Mouse (Mus musculus) CH12.LX (cell line): Measurements from ENCODE around the gene Cyp1b1. TPM values are rescaled to one million over a fixed set of nuclear protein-coding genes. Genes with fewer than 3 reads are reported as not detected.
A peak's percentile ranks its signal among the peaks of the same experiment; 100 is the strongest.

Experiments
- DNase-seq: peaks from one replicate; pipeline ENCODE4 v3.0.0-alpha.2; 2013; ENCODE audit errors: extremely low read depth
- H3K27ac ChIP-seq: 2 replicates; pipeline ENCODE4 v1.5.1; 2012; ENCODE audit warnings: low read depth, mild to moderate bottlenecking, control low read depth, moderate library complexity; ENCODE audit not compliant: insufficient read depth
- H3K27me3 ChIP-seq: replicated peaks from 2 replicates; pipeline ENCODE3; 2012; ENCODE audit warnings: inconsistent platforms
- H3K36me3 ChIP-seq, 2 experiments: replicated peaks in 1 of 2; 2 replicates each; pipeline versions ENCODE3 to v1.6.1; 2012; ENCODE audit warnings: inconsistent platforms in 1 of 2, low read length in 1 of 2, mild to moderate bottlenecking in 1 of 2, mixed read lengths in 1 of 2, moderate library complexity in 1 of 2; ENCODE audit not compliant: control insufficient read depth in 1 of 2, insufficient read depth in 1 of 2
- H3K4me1 ChIP-seq, 2 experiments: 2 replicates each; pipeline ENCODE4 v1.6.1; 2012; ENCODE audit warnings: inconsistent platforms in 1 of 2, moderate library complexity in 1 of 2; ENCODE audit not compliant: insufficient read depth in 2 of 2, control insufficient read depth in 1 of 2
- H3K4me2 ChIP-seq: 2 replicates; pipeline ENCODE4 v1.6.1; 2012; ENCODE audit warnings: low read depth, mild to moderate bottlenecking, control low read depth; ENCODE audit not compliant: poor library complexity, insufficient read depth, severe bottlenecking
- H3K4me3 ChIP-seq, 3 experiments: fragments of 150-350 bp in 1 of 3; sonication (generic) in 1 of 3; replicated peaks in 1 of 3; 2 replicates each; pipeline versions ENCODE3 to v1.5.1; 2011 to 2012; ENCODE audit warnings: low read depth in 2 of 3, low read length in 2 of 3, mild to moderate bottlenecking in 2 of 3, moderate library complexity in 2 of 3, control low read depth in 1 of 3, improper control_type of control experiment in 1 of 3, inconsistent platforms in 1 of 3, mixed read lengths in 1 of 3; ENCODE audit not compliant: poor library complexity in 1 of 3
- H3K79me2 ChIP-seq: replicated peaks from 2 replicates; pipeline ENCODE4 v1.6.1; 2012; ENCODE audit warnings: mild to moderate bottlenecking, moderate library complexity; ENCODE audit not compliant: control insufficient read depth, poor library complexity, insufficient read depth, severe bottlenecking; ENCODE audit errors: extremely low read depth
- H3K9ac ChIP-seq: 2 replicates; pipeline ENCODE4 v1.6.1; 2012; ENCODE audit warnings: low read depth, mild to moderate bottlenecking, control low read depth, moderate library complexity; ENCODE audit not compliant: insufficient read depth
- H3K9me3 ChIP-seq: replicated peaks from 2 replicates; pipeline ENCODE3; 2012; ENCODE audit warnings: low read length, inconsistent platforms, mixed read lengths
- BHLHE40 ChIP-seq: IDR thresholded peaks from 2 replicates; pipeline ENCODE4 v1.6.1; 2011; ENCODE audit warnings: mild to moderate bottlenecking, low read depth, low read length, improper control_type of control experiment
- CHD2 ChIP-seq: IDR thresholded peaks from 2 replicates; pipeline ENCODE4 v1.6.1; 2011; ENCODE audit warnings: low read length, improper control_type of control experiment
- CTCF ChIP-seq, 2 experiments: IDR thresholded peaks in 1 of 2; conservative IDR thresholded peaks in 1 of 2; 2 replicates each; pipeline ENCODE4 v1.5.1; 2011 to 2012; ENCODE audit warnings: low read depth in 2 of 2, low read length in 2 of 2, improper control_type of control experiment in 1 of 2, inconsistent platforms in 1 of 2, mild to moderate bottlenecking in 1 of 2, moderate library complexity in 1 of 2
- ELF1 ChIP-seq: IDR thresholded peaks from 2 replicates; pipeline ENCODE4 v1.6.1; 2014; ENCODE audit warnings: low read depth, mild to moderate bottlenecking, inconsistent platforms, low read length, improper control_type of control experiment
- EP300 ChIP-seq: IDR thresholded peaks from 2 replicates; pipeline ENCODE4 v1.6.1; 2011; ENCODE audit warnings: low read length, improper control_type of control experiment
- ETS1 ChIP-seq: conservative IDR thresholded peaks from 2 replicates; pipeline ENCODE4 v1.6.1; 2012; ENCODE audit warnings: low read depth, mild to moderate bottlenecking, inconsistent platforms, low read length, improper control_type of control experiment, moderate library complexity
- GABPA ChIP-seq: IDR thresholded peaks from 2 replicates; pipeline ENCODE4 v1.6.1; 2012; ENCODE audit warnings: low read depth, low read length, improper control_type of control experiment, inconsistent platforms; ENCODE audit not compliant: insufficient replicate concordance
- HCFC1 ChIP-seq: IDR thresholded peaks from 2 replicates; pipeline ENCODE4 v1.6.1; 2012; ENCODE audit warnings: low read depth, mild to moderate bottlenecking, inconsistent platforms, low read length, improper control_type of control experiment
- JUND ChIP-seq: conservative IDR thresholded peaks from 2 replicates; pipeline ENCODE4 v1.6.1; 2011; ENCODE audit warnings: low read depth, low read length, improper control_type of control experiment
- MAFK ChIP-seq: IDR thresholded peaks from 2 replicates; pipeline ENCODE4 v1.6.1; 2011; ENCODE audit warnings: low read length, improper control_type of control experiment; ENCODE audit not compliant: insufficient replicate concordance
- MEF2A ChIP-seq: IDR thresholded peaks from 2 replicates; pipeline ENCODE4 v1.6.1; 2014; ENCODE audit warnings: low read depth, mild to moderate bottlenecking, inconsistent platforms, low read length, improper control_type of control experiment, borderline replicate concordance
- MXI1 ChIP-seq: IDR thresholded peaks from 2 replicates; pipeline ENCODE4 v1.6.1; 2011; ENCODE audit warnings: mild to moderate bottlenecking, low read depth, low read length, improper control_type of control experiment
- PAX5 ChIP-seq: IDR thresholded peaks from 2 replicates; pipeline ENCODE4 v1.6.1; 2012; ENCODE audit warnings: low read length, inconsistent platforms, mixed read lengths
- POLR2A ChIP-seq: IDR thresholded peaks from 2 replicates; pipeline ENCODE4 v1.6.1; 2011; ENCODE audit warnings: low read depth, mild to moderate bottlenecking, improper control_type of control experiment, low read length
- RAD21 ChIP-seq: IDR thresholded peaks from 2 replicates; pipeline ENCODE4 v1.6.1; 2011; ENCODE audit warnings: low read depth, mild to moderate bottlenecking, low read length, improper control_type of control experiment, moderate library complexity
- RCOR1 ChIP-seq: conservative IDR thresholded peaks from 2 replicates; pipeline ENCODE4 v1.6.1; 2012; ENCODE audit warnings: low read depth, mild to moderate bottlenecking, inconsistent platforms, low read length, improper control_type of control experiment
- SMC3 ChIP-seq: IDR thresholded peaks from 2 replicates; pipeline ENCODE4 v1.6.1; 2011; ENCODE audit warnings: low read depth, low read length, improper control_type of control experiment
- TCF12 ChIP-seq: IDR thresholded peaks from 2 replicates; pipeline ENCODE4 v1.6.1; 2014; ENCODE audit warnings: low read depth, mild to moderate bottlenecking, inconsistent platforms, low read length, improper control_type of control experiment
- UBTF ChIP-seq: IDR thresholded peaks from 2 replicates; pipeline ENCODE4 v1.6.1; 2012; ENCODE audit warnings: low read depth, mild to moderate bottlenecking, inconsistent platforms, low read length, improper control_type of control experiment, moderate library complexity
- USF1 ChIP-seq: IDR thresholded peaks from 2 replicates; pipeline ENCODE4 v1.6.1; 2014; ENCODE audit warnings: low read depth, mild to moderate bottlenecking, inconsistent platforms, low read length, improper control_type of control experiment
- USF2 ChIP-seq: conservative IDR thresholded peaks from 2 replicates; pipeline ENCODE4 v1.6.1; 2011; ENCODE audit warnings: low read depth, low read length, improper control_type of control experiment
- ZNF384 ChIP-seq: IDR thresholded peaks from 2 replicates; pipeline ENCODE4 v1.6.1; 2012; ENCODE audit warnings: low read depth, low read length, improper control_type of control experiment, inconsistent platforms
- dilution Hi-C: fragments of 300-500 bp; cut with MboI; formaldehyde crosslinking; loops from 2 replicates; pipeline ENCODE4 v1.14.3; 2020; ENCODE audit warnings: low sequenced_read_pairs; ENCODE audit not compliant: extremely low pct_unique_long_range_greater_than_20kb, extremely low pct_ligation_motif_present
- in situ Hi-C: fragments of 300-500 bp; cut with MboI; formaldehyde crosslinking; loops from 3 replicates; pipeline ENCODE4 v1.14.3; 2019; ENCODE audit warnings: low sequenced_read_pairs, low pct_ligation_motif_present, low pct_unique_long_range_greater_than_20kb, mixed read lengths
- polyA plus RNA-seq: library from polyadenylated mRNA; unstranded; fragments of >175 nt; gene quantifications from 2 replicates; pipeline ENCODE4 v1.2.1, GENCODE M21; 2012; ENCODE audit warnings: low read depth; ENCODE audit not compliant: insufficient read length
- total RNA-seq, 2 experiments: library from RNA; depleted of rRNA; stranded (reverse); fragments of 300-350 nt in 1 of 2; fragments of >200 nt in 1 of 2; gene quantifications; 2 replicates each; pipeline ENCODE4 v1.2.3; 2012 to 2014

Cyp1b1 gene
- total and polyA plus RNA-seq, 3 experiments: not detected

DNA sequence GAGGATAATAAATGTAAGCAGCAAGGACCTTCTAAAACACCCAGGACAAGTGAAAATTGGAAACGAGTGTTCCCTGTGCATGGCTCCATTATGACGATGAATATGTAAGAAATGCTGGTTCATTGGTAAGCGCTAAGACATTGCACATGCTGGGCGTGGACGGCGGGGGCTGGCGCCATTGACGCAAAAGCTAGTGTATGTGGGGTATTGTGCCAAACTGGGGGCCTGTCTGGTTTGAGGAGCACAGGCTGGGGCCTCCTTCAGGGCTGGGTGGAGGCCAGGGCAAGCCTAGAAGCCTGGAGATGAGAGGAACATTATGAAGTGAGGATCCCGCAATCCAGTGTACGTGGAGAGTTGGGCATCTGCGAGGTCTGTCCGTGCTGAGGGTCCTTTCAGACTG is 39.0 kb upstream of the Cyp1b1 start (continued):
- no peak for TF ChIP-seq POLR2A
- TF ChIP-seq, all 38 proteins: peak for 0

GRCm38 (mm10) chr17:79752836-79753235 is 38.0 kb upstream of the Cyp1b1 start:
- Histone ChIP-seq H3K4me2 (no peak overlapping the region), H3K9ac (no peak overlapping the region), H3K4me1 (no peaks in the 10 kb centered on the region), H3K27me3 (no peaks in the 10 kb centered on the region), H3K36me3 (no peaks in the 10 kb centered on the region), H3K4me3 (no peak overlapping the region), H3K9me3 (peaks cover 3% of the 10 kb centered on the region), H3K79me2 (no peaks in the 10 kb centered on the region), H3K27ac (no peak overlapping the region)
- dilution Hi-C loops: no loop called here
- in situ Hi-C loops: no loop called here
- DNase-seq: peak; percentile 14
- TF ChIP-seq JUND (no peak), CTCF (conservative IDR thresholded peaks at IDR 0.05 in 1 of 2, IDR thresholded peaks at IDR 0.05 in 1 of 2; ENCODE audit: low read depth in 2 of 2, low read length in 2 of 2) (peak; percentile 52 to 58), EP300 (no peak), UBTF (no peak), SMC3 (peak; percentile 44), RAD21 (peak; percentile 22)

DNA sequence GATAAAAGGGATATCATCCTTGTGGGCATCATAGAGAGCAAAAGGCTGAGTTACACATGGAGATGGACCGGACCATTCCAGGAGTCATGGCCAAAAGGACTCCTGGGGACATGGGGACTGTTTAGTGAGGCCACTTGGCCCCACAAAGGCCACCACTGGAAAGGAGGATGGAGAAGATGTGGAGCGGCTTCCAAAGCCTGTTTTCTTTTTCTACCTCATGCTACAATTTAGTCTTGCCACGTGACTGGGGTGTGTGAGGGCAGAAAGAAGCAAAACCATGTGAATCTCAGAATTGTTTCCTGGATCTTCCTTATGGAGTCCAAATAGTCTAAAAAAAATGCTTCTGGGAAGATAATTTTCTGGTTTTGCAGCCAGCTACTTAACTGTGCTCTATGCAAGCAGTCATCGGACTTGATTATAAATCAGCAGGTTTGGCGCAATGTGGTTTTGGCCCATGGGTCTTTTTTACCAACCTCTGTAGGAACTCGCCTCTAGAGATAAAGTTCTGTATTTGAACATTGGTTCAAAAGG is 36.9 kb upstream of the Cyp1b1 start:
- no peaks in the 10 kb centered on the region for H3K79me2 ChIP-seq
- TF ChIP-seq UBTF: no peak
- no peak for TF ChIP-seq USF2
- no peak for TF ChIP-seq GABPA
- TF ChIP-seq USF1: no peak
- TF ChIP-seq ETS1: no peak
- no peak for TF ChIP-seq MXI1
- no peak for TF ChIP-seq HCFC1
- no peak for TF ChIP-seq TCF12
- no peak for TF ChIP-seq CHD2
- TF ChIP-seq PAX5: no peak
- TF ChIP-seq MEF2A: no peak
- no peak for TF ChIP-seq JUND
- no peak for TF ChIP-seq RCOR1
- TF ChIP-seq ELF1: no peak
- no peak for TF ChIP-seq BHLHE40
- TF ChIP-seq RAD21: no peak
- TF ChIP-seq ZNF384: no peak
- no peak for TF ChIP-seq MAFK
- TF ChIP-seq, all 38 proteins: peak for 0
- Histone ChIP-seq H3K4me3 (no peak overlapping the region), H3K36me3 (no peaks in the 10 kb centered on the region), H3K4me2 (no peak overlapping the region), H3K27ac (no peak overlapping the region), H3K9ac (no peak overlapping the region), H3K4me1 (no peaks in the 10 kb centered on the region), H3K9me3 (peaks cover 3% of the 10 kb centered on the region), H3K27me3 (no peaks in the 10 kb centered on the region)
- in situ Hi-C loops: no loop called here
- dilution Hi-C loops: no loop called here
- DNase-seq: no peak
